Mouse (Mus musculus) neural tube, embryonic 14.5 days (tissue): ENCODE results near the gene Slf2. TPM values are rescaled to one million over a fixed set of nuclear protein-coding genes. Genes with fewer than 3 reads are reported as not detected.

Source experiments
- ATAC-seq: fragments of 200-750 bp; cut with Nextera tagmentation; 2 replicates; pipeline ENCODE4 v1.8.0; 2017; ENCODE audit warnings: low read depth, mild to moderate bottlenecking, moderate TSS enrichment, moderate library complexity
- H3K27ac ChIP-seq: fragments of 300-500 bp; sonication (generic); 2 replicates; pipeline ENCODE4 v1.5.1; 2014; ENCODE audit warnings: low read depth, mild to moderate bottlenecking, control low read depth, low read length, moderate library complexity, mixed read lengths
- H3K27me3 ChIP-seq: fragments of 300-500 bp; sonication (generic); 2 replicates; pipeline ENCODE4 v1.6.1; 2014; ENCODE audit warnings: low read length; ENCODE audit not compliant: control insufficient read depth, insufficient read depth
- H3K36me3 ChIP-seq: fragments of 300-500 bp; sonication (generic); 2 replicates; pipeline ENCODE4 v1.6.1; 2014; ENCODE audit warnings: low read length, mixed read lengths; ENCODE audit not compliant: control insufficient read depth, insufficient read depth
- H3K4me1 ChIP-seq: fragments of 300-500 bp; sonication (generic); 2 replicates; pipeline ENCODE4 v1.6.1; 2014; ENCODE audit warnings: low read length; ENCODE audit not compliant: control insufficient read depth, insufficient read depth
- H3K4me2 ChIP-seq: fragments of 300-500 bp; sonication (generic); 2 replicates; pipeline ENCODE4 v1.6.1; 2014; ENCODE audit warnings: mild to moderate bottlenecking, low read depth, low read length, control low read depth
- H3K4me3 ChIP-seq: fragments of 300-500 bp; sonication (generic); 2 replicates; pipeline ENCODE4 v1.5.1; 2014; ENCODE audit warnings: low read depth, low read length, control low read depth, mixed read lengths
- H3K9ac ChIP-seq: fragments of 300-500 bp; sonication (generic); replicated peaks from 2 replicates; pipeline ENCODE4 v1.6.1; 2014; ENCODE audit warnings: low read depth, mild to moderate bottlenecking, control low read depth, low read length, mixed read lengths
- H3K9me3 ChIP-seq: fragments of 300-500 bp; sonication (generic); 2 replicates; pipeline ENCODE4 v1.6.1; 2016; ENCODE audit warnings: low read length; ENCODE audit not compliant: control insufficient read depth
- WGBS: fragments of 180-500 bp; shearing (Covaris S2); extraction: QIAGEN DNeasy Blood & Tissue Kit; methylation state at CpG from one replicate; pipeline ENCODE4 v1.1.7; 2014; 5-methylcytosine and 5-hydroxymethylcytosine counted together
- polyA plus RNA-seq: library from polyadenylated mRNA; unstranded; fragments of >200 nt; fragmentation: Nextera tagmentation; extraction: Ambion mirVana; gene quantifications from 2 replicates; pipeline ENCODE4 v1.2.1, GENCODE M21; 2014

The Slf2 gene
- polyA plus RNA-seq, 1 experiment from 2014 or later, result 41.5 TPM

- H3K27ac ChIP-seq, result peak overlapping the region; percentile 94
- peak overlapping the region; percentile 31 for H3K4me3 ChIP-seq
- H3K4me2 ChIP-seq, result peak overlapping the region; percentile 91
- peaks cover 33% of the 10 kb centered on the region for H3K4me1 ChIP-seq
- H3K36me3 ChIP-seq, result peaks cover 11% of the 10 kb centered on the region; the same call in 1 of the 2 replicates
- H3K9ac ChIP-seq, result peak overlapping the region; percentile 35; the same call in 1 of the 2 replicates
- no peaks in the 10 kb centered on the region for H3K27me3 ChIP-seq
- peak; percentile 26; the same call in 1 of the 2 replicates for ATAC-seq
- WGBS, result under 1% methylated on average over 30 of the region's 34 CpGs
- H3K9me3 ChIP-seq, result no peaks in the 10 kb centered on the region
These were observed 84.7 kb downstream of the Slf2 start for GRCm38 (mm10) chr19:45015518-45016281.

GRCm38 (mm10) chr19:45016341-45017215 is 85.6 kb downstream of the Slf2 start:
- ATAC-seq, result peak; percentile 25
- Histone ChIP-seq H3K9me3 (no peaks in the 10 kb centered on the region), H3K36me3 (0 out of 2 replicates have a peak, but pooled peaks cover 3% of the 10 kb centered on the region), H3K27me3 (no peaks in the 10 kb centered on the region), H3K4me3 (peak overlapping the region; percentile 62), H3K9ac (peak overlapping the region; percentile 72), H3K4me1 (peaks cover 38% of the 10 kb centered on the region), H3K4me2 (peak overlapping the region; percentile 91), H3K27ac (peak overlapping the region; percentile 94)
- WGBS, result under 1% methylated on average over 16 of the region's 18 CpGs

GRCm38 (mm10) chr19:45017216-45017771 is 86.3 kb downstream of the Slf2 start:
- Histone ChIP-seq H3K27me3 (no peaks in the 10 kb centered on the region), H3K4me3 (peak overlapping the region; percentile 62), H3K4me2 (peak overlapping the region; percentile 91), H3K9ac (peak overlapping the region; percentile 72), H3K36me3 (no peaks in the 10 kb centered on the region), H3K27ac (peak overlapping the region; percentile 94), H3K4me1 (peaks cover 38% of the 10 kb centered on the region), H3K9me3 (no peaks in the 10 kb centered on the region)
- peak; percentile 68 for ATAC-seq
- WGBS, result 0% methylated on average over 13 of the region's 27 CpGs

GRCm38 (mm10) chr19:45017909-45018308 is 87.0 kb downstream of the Slf2 start:
- H3K27me3 ChIP-seq, result no peaks in the 10 kb centered on the region
- H3K4me3 ChIP-seq, result peak overlapping the region; percentile 62
- H3K9ac ChIP-seq, result peak overlapping the region; percentile 72
- under 1% methylated on average over 46 of the region's 48 CpGs for WGBS
- H3K9me3 ChIP-seq, result no peaks in the 10 kb centered on the region
- peak; percentile 71 for ATAC-seq
- no peaks in the 10 kb centered on the region for H3K36me3 ChIP-seq
- H3K4me1 ChIP-seq, result peaks cover 38% of the 10 kb centered on the region
- H3K27ac ChIP-seq, result peak overlapping the region; percentile 94
- peak overlapping the region; percentile 91 for H3K4me2 ChIP-seq

- Histone ChIP-seq H3K27me3 (no peaks in the 10 kb centered on the region), H3K27ac (peak overlapping the region; percentile 94), H3K36me3 (0 out of 2 replicates have a peak, but pooled peaks cover under 1% of the 10 kb centered on the region), H3K9ac (peak overlapping the region; percentile 72), H3K4me3 (peak overlapping the region; percentile 62), H3K9me3 (no peaks in the 10 kb centered on the region), H3K4me1 (peaks cover 38% of the 10 kb centered on the region), H3K4me2 (peak overlapping the region; percentile 91)
- peak; percentile 3 for ATAC-seq
- under 1% methylated on average over 12 of the region's 13 CpGs for WGBS
These were observed 87.4 kb downstream of the Slf2 start for GRCm38 (mm10) chr19:45018351-45018831.

GRCm38 (mm10) chr19:45020348-45020747 is 89.4 kb downstream of the Slf2 start:
- WGBS, result 70% methylated on average over 6 of the region's 6 CpGs

GRCm38 (mm10) chr19:45021362-45021761 is 90.4 kb downstream of the Slf2 start:
- no peak overlapping the region for H3K4me3 ChIP-seq
- no peak overlapping the region for H3K27ac ChIP-seq
- ATAC-seq, result no peak
- no peak overlapping the region for H3K4me2 ChIP-seq
- H3K36me3 ChIP-seq, result peaks cover 23% of the 10 kb centered on the region
- peaks cover 25% of the 10 kb centered on the region; the same call in 1 of the 2 replicates for H3K4me1 ChIP-seq
- no peaks in the 10 kb centered on the region for H3K27me3 ChIP-seq
- WGBS, result 93% methylated on average over 15 of the region's 15 CpGs
- H3K9ac ChIP-seq, result no peak overlapping the region
- H3K9me3 ChIP-seq, result no peaks in the 10 kb centered on the region

More at GRCm38 (mm10) chr19:45020348-45020747, 89.4 kb downstream of the Slf2 start:
- ATAC-seq, result no peak
- Histone ChIP-seq H3K27me3 (no peaks in the 10 kb centered on the region), H3K36me3 (peaks cover 13% of the 10 kb centered on the region), H3K9me3 (no peaks in the 10 kb centered on the region), H3K4me1 (peaks cover 33% of the 10 kb centered on the region), H3K27ac (no peak overlapping the region), H3K4me2 (no peak overlapping the region; the same call in 1 of the 2 replicates), H3K9ac (no peak overlapping the region), H3K4me3 (no peak overlapping the region)

- WGBS, result 85% methylated on average over 11 of the region's 11 CpGs
- Histone ChIP-seq H3K36me3 (peaks cover 35% of the 10 kb centered on the region), H3K27ac (no peak overlapping the region)
These were observed 93.0 kb downstream of the Slf2 start for GRCm38 (mm10) chr19:45023993-45024392.

More at GRCm38 (mm10) chr19:45023993-45024392, 93.0 kb downstream of the Slf2 start:
- 0 out of 2 replicates have a peak overlapping the region, but pooled peaks have one; percentile 21 for H3K9ac ChIP-seq
- H3K9me3 ChIP-seq, result no peaks in the 10 kb centered on the region
- no peak overlapping the region for H3K4me2 ChIP-seq
- no peak for ATAC-seq
- H3K27me3 ChIP-seq, result no peaks in the 10 kb centered on the region
- H3K4me3 ChIP-seq, result no peak overlapping the region
- peaks cover 13% of the 10 kb centered on the region; the same call in 1 of the 2 replicates for H3K4me1 ChIP-seq
